Mouse (Mus musculus) adrenal gland, adult (tissue): ENCODE data around the gene Cyb561.

ENCODE experiments used
- DNase-seq, 2 experiments: peaks; one replicate each; pipeline ENCODE4 v3.0.0; 2022 to 2023; ENCODE audit warnings: low spot score in 1 of 2; ENCODE audit not compliant: inconsistent age in 2 of 2

Gene Cyb561

DNA sequence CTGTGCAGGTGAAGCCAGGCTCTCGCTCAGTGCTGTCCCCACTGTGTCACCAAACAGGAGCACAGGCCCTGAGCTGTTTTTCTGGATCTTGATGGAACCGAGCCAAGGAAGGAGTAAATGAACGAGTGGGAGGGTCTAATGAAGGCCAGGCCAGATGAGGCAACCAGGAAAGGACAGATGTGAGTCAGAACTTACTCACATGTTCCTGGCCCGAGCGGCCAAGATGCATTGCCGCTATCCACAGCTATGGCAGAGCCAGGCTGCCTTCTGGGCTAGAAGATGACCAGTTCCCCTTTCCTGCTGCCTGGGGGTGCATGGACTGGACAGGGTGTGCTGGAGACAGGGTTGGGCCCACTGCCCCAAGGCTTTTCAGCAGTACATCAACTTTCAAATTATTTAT is 266 bp upstream of the Cyb561 start:
- peak; percentile 87 to 93 for DNase-seq

DNA sequence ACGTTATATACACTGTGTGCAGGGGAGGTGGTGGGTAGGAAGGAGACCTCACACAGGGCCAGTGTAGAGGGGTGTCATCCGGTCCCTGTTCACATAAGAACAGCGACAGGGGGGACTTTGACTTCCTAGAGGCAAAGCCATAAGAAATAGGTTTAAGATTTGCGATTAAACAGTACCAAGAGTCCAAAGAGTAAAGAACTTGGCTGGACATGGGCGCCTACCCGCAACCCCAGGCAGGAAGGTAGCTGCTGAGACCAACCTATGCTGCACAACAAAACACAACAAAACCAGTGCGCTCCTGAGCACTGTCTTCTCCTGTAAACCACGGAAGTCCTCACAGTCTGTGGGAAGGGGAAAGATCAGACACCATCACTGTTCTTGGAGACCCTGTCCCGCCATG is 1.0 kb downstream of the Cyb561 start:
- no peak for DNase-seq

DNA sequence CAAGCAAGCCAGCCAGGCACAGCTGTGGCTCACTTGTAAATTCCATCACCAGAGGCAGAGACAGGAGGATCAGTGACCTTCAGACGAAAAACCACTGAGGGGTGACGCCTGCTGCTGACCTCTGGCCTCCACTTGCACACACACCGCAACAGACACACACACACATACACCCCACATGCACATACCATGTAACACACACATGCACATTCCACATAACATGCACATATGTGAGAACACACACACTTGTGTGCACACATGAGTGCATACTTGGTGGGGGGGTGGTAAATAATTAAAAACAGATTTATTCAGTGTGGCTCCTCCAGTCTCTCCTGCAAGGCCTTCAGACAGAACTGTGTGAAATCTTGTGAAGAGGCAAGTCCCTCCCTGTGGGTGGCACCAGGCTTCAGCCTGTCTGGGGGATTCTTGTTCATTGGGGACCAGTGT is 1.5 kb downstream of the Cyb561 start:
- peak in 1 of 2 experiments; percentile 53 for DNase-seq

- no peak for DNase-seq
These were observed 2.6 kb downstream of the Cyb561 start for GRCm38 (mm10) chr11:105950519-105950918.

GRCm38 (mm10) chr11:105948255-105948654 is 4.9 kb downstream of the Cyb561 start:
- DNase-seq: no peak

GRCm38 (mm10) chr11:105946694-105947154 is 6.4 kb downstream of the Cyb561 start:
- DNase-seq: no peak

DNA sequence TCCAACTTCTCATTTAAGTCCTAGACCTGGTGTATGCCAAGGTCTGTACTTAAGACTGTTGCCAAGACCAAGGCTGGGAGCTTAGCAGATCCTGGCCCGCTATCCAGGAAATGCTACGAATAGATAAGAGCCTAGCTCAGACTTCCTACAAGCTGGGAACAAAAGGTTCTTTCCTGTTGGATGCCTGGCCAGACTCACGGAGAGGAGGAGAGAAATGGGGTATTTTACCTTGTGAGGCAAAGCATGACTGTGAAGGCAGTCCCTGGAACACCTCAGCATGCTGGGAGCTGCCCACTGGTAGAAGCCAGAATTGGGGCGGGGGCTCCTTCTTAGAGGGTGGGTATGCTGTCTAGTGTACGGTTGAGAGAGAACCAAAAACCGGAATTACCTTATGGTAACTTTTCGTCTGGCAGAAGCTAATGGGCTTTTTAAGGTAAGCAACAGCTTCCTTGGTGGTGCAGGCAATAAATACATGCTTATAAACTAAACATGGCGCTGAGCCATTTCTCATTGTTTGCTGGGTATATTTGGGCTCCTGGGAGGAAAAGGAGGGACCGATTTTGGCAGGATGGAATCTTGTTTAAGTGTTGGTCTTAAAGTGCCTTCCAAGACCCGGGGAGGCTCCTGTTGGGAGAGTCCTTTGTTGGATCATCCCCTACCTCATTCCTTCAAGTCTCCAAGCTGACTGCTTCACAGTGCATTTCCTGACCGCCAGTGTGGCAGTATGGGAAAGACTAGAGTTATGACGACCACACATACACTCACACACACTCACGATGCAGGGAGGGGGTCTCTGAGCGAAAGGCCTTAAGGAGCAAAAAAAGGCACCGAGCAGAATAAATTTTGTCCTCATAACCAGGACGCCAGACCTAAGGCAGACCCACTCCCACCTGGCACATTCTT is 8.1 kb downstream of the Cyb561 start:
- peak; percentile 72 to 80 for DNase-seq

DNA sequence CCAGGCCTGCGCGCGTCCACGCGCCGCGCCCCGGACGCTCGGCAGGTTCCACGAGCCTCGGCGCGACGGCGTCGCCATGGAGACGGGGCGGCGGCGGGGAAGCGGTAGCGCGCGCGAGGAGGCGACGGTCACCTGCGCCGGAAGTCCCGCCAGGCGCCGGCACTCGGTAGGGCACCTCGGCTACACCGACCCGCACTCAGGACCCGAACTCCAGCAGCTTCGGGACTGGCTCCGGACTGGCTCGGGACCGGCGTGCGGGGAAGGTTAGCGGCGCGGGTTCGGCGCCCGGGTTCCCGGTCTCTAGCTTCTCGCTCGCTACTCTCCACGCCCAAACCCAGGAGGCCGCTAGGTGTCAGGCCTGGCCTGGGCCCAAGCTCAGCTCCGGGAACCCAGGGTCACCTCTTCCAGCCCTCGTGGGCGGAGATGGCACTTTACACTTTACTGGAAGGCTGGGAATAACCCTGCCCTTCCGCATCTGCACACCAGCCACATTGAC is 9.0 kb downstream of the Cyb561 start:
- DNase-seq: peak; percentile 89 to 94

- DNase-seq: peak; percentile 84 to 93
These were observed 9.7 kb downstream of the Cyb561 start for GRCm38 (mm10) chr11:105943133-105944102.

- DNase-seq: peak; percentile 63 to 66
These were observed 11.2 kb downstream of the Cyb561 start for GRCm38 (mm10) chr11:105941973-105942372.

DNA sequence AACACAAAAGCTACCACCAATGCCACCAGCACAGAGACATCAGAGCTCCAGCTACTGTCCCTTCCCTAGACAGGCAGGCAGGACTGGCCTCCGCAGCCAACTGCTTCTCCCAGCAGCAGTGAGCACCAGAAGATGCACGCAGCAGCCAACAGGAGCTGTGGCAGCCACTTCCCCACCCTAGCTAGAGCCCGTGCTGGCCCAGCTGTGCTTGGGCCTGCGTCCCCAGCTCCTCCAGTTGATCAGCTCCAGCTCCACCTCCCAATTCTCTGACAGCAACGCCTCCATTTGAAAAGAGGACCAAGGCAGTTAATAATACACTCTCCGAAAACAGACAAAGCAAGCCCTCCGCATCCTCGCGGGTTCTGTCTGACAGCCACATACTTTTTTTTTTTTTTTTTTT is 14.4 kb downstream of the Cyb561 start:
- no peak for DNase-seq

- DNase-seq: no peak
These were observed 16.2 kb downstream of the Cyb561 start for GRCm38 (mm10) chr11:105936974-105937373.

GRCm38 (mm10) chr11:105936200-105936599 is 16.9 kb downstream of the Cyb561 start:
- DNase-seq: peak; percentile 76 to 79

- no peak for DNase-seq
These were observed 17.6 kb downstream of the Cyb561 start for GRCm38 (mm10) chr11:105935496-105935895.

DNA sequence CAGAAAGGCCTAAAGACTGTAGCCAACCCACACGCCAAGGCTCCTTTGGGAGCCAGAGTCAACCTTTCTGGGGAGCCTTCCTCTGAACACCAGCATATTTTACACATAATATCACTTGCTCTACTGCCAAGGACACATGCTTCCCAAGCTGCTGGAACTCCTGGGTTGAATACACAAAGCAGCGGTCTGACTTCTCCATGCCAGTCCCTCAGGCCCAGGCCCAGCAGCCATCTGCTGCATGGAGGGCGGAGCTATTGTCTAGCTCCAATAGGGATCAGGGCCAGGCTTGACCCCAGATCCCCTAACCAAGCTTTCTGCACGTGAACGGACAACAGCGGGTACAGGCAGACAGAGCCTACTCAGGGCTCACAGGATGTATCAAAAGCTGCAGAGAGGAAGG is 18.3 kb downstream of the Cyb561 start:
- DNase-seq: peak; percentile 43 to 55

- DNase-seq: peak in 1 of 2 experiments; percentile 69
These were observed 18.8 kb downstream of the Cyb561 start for GRCm38 (mm10) chr11:105934303-105934711.

DNA sequence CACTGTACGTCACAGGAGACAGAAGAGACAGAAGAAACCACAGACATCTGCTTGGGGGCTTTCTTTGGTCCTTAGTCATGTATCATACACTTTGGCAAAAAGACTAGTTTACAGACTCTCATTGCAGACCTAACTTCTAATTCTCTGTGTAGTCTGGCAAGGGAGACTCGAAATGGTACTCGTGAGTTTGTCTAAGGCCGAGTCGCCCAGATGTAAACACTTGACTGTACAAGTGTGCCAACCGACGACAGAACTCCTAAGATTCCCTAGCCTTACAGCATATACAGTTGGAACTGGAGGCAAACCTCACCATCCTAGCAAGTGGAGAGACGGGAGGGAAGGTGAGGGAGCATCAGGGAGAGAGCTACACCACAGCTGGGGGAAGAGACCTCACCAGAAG is 19.4 kb downstream of the Cyb561 start:
- no peak for DNase-seq

- no peak for DNase-seq
These were observed 21.8 kb downstream of the Cyb561 start for GRCm38 (mm10) chr11:105931380-105931779.

DNA sequence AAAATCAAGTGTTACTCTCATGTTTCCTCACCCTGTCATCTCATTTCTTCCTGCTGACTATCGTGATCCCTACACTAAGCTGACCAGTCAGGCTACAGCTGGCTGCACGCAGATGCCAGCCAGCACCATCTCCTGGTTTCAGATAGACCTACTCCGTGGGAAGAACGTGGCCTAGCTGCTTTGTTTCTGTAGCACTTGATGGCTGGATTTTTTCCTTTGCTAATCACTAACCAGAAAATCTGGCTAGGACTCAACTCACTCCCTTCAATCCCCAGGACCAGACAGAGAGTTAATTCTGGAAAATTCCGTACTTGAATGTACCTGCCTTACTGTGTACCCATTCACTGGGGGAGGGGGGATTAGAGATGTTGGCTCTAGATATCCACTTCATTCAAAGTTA is 25.0 kb downstream of the Cyb561 start:
- no peak for DNase-seq

- DNase-seq: peak; percentile 66 to 91
These were observed 25.8 kb downstream of the Cyb561 start for GRCm38 (mm10) chr11:105927065-105928030.
